Mouse (Mus musculus) Patski (cell line): ENCODE data around the gene Ect2l. TPM values are rescaled to one million over a fixed set of nuclear protein-coding genes. Genes with fewer than 3 reads are reported as not detected.
"Not testable (repeated sequence)": the region's sequence is repeated elsewhere in the genome, so short reads cannot be mapped to it uniquely, and the experiment has no call there.

Source experiments
- ATAC-seq: fragments of 100-300 bp; one replicate; pipeline ENCODE4 v1.8.0; 2021
- CTCF ChIA-PET: fragments of 350-600 bp; sonication (Branson Sonifier 250); formaldehyde crosslinking; loops from one replicate; lab custom pipeline; 2022; ENCODE audit warnings: inconsistent platforms; lab: Charles Lee
- POLR2A ChIA-PET: fragments of 350-600 bp; sonication (Branson Sonifier 250); formaldehyde crosslinking; loops from one replicate; lab custom pipeline; 2022; ENCODE audit warnings: antibody characterized with exemption, inconsistent platforms; lab: Charles Lee
- DNase-seq: peaks from one replicate; pipeline ENCODE4 v3.0.0-alpha.2; 2011; ENCODE audit warnings: low read depth, low spot score
- H3K27me3 ChIP-seq: fragments of 371-371 bp; one replicate; pipeline ENCODE4 v1.5.1; 2021
- CTCF ChIP-seq: fragments of 100-300 bp; IDR thresholded peaks from one replicate; pipeline ENCODE4 v1.5.1; 2021
- in situ Hi-C: fragments of 300-500 bp; cut with MboI; formaldehyde crosslinking; loops from 3 replicates; pipeline ENCODE4 v1.11.1; 2018; ENCODE audit warnings: low pct_unique_long_range_greater_than_20kb, mixed read lengths
- polyA plus RNA-seq: library from polyadenylated mRNA; unstranded; gene quantifications from one replicate; pipeline ENCODE4 v1.2.3, GENCODE M21; 2021

Ect2l gene
- polyA plus RNA-seq, 1 experiment from 2014 or later = not detected

DNA sequence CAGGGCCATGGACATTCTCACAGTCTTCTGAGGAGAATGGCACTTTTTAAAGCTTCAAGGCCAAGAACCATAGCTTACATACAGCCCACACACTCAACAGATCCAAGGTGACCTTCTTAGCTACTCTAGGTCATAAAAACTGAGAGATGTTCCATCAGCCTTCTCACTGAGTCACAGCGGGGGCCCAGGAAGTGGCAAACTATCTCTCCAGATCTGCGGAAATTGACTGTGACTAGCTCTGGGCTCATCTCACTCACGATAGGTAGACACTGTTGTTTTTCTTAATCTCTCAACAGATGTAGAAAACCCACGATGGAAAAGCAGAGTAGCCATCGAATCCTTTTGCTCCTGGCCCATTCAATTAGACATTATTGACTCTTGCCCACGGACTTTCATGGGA, 68.5 kb downstream of the Ect2l start:
- DNase-seq (no peak), ATAC-seq (no peak)
- in situ Hi-C loops = no loop called here
- no peak for TF ChIP-seq CTCF
- peaks cover 1% of the 10 kb centered on the region for H3K27me3 ChIP-seq
- CTCF ChIA-PET = interaction anchor here (1.1 to 1.7 kb wide), 2 partner anchors 11 to 17 kb away, joined by 4 to 5 read pairs; no protein-coding TSS in a partner anchor
- POLR2A ChIA-PET = no interaction called here

DNA sequence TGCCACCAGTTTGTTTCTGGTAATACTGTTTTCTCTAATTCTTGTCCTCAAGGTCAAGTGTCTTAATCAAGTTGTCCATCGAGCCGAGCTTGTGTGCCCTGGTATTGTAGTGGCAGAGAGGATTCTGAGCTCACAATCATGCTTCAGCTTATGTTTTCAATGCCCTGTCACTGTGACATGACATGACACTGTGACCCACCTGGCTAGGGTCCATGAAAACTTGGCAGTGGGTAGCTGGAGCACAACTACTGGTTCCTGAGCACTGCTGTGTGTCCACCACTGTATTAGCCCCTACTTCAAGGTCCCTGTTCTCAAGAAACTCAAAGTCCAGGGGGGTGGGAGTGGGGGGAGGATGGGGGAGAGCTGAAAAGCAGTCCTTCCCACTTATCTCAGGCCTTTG, 69.3 kb downstream of the Ect2l start:
- in situ Hi-C loops = no loop called here
- ATAC-seq (no peak), DNase-seq (no peak)
- CTCF ChIA-PET = interaction anchor here (1.1 to 1.7 kb wide), 3 partner anchors 11 to 16 kb away, joined by 4 to 5 read pairs (median 4); no protein-coding TSS in a partner anchor
- no peaks in the 10 kb centered on the region for H3K27me3 ChIP-seq
- no peak for TF ChIP-seq CTCF
- POLR2A ChIA-PET = no interaction called here

DNA sequence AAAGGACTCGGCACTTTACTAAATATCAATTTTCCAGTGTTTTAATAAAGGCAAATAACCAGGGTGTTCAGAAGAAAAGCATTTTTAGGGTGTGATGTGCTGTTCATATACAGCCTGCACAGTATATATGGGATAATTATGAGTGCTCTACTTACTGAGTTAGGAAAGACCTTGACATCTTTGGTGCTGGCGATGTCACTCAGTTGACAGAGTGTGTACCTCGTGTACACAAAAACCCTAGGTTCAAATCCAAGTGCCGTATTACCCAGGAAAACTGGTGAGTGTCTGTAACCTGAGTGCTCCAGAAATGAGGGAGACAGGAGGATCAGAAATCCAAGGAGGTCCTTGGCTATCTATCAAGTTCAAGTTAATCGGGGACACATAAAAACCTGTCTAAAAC, 71.1 kb downstream of the Ect2l start:
- no peak for DNase-seq
- TF ChIP-seq CTCF = no peak
- no peak for ATAC-seq
- POLR2A ChIA-PET = no interaction called here
- H3K27me3 ChIP-seq = no peaks in the 10 kb centered on the region
- CTCF ChIA-PET = no interaction called here
- in situ Hi-C loops = no loop called here

DNA sequence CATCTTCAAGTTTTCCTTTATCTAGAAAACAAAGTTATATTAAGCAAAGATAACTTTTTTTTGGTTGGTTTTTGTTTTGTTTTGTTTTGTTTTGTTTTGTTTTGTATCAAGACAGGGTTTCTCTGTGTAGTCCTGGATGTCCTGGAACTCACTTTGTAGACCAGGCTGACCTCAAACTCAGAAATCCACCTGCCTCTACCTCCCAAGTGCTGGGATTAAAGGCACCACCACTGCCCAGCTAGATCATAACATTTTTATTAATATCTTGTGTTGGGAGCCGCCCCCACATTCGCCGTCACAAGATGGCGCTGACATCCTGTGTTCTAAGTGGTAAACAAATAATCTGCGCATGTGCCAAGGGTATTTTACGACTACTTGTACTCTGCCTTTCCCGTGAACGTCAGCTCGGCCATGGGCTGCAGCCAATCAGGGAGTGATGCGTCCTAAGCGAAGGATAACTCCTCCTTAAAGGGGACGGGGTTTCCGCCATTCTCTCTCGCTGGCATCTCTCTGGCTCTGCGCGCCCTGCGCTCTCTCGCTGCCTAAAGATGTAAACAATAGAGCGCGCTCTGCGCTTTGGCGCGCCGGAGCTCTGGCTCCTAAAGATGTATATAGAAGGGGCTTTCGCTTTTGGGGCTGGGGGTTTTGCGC, 71.7 kb downstream of the Ect2l start:
- in situ Hi-C loops, POLR2A ChIA-PET, DNase-seq, H3K27me3 ChIP-seq, ATAC-seq: not testable (repeated sequence)
- CTCF ChIA-PET = interaction anchor here (1.1 kb wide), 1 partner anchor 20 kb away, joined by 3 read pairs; no protein-coding TSS in a partner anchor

DNA sequence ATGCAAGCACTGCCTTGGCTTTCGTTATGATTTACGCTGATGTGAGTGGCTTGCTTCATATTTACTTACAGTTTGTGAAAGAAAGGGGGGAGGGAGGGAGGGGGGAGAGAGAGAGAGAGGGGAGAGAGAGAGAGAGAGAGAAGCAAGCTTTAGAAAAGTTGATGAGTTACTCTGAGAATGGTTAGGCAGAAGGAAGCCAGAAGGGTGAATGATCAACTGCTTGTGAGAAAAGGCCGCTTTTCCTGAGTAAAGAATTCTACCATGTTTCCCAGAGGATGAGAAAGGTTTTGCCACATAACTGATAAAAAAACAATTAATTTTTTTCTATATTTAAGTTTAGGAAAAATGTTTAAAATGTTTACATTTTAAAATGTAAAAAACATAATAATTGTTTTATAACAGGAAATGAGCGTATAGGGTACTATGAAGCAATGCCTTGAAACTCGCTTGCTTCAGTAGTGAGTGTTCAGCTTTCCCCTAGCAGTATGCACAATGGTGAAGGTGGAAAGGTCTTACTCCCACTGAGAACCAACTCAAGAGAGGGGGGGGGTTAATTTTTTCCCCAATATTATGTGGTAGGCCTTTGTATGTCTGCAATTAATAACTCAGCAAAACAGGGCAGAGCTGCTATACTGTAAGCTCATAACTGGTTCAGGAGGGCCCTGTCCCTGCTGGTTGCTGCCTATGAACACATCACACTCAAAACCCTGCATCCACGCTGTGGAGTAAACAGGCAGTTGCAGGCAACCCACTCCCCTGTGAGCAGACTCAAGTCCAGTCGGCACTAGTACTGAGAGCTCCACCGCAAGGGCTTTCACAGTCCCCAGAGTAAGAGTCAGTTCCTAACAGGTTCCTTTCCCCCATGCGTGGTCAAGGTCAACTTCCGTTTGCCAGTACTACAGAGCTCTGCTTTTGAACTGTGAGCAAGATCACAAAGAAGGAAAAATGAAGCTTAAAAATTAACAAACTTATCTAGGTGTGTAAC, 78.7 kb downstream of the Ect2l start:
- DNase-seq (no peak), ATAC-seq (no peak)
- in situ Hi-C loops = no loop called here
- POLR2A ChIA-PET = interaction anchor here (0.6 kb wide), 1 partner anchor 42 kb away, joined by 3 read pairs; no protein-coding TSS in a partner anchor
- no peak for TF ChIP-seq CTCF
- CTCF ChIA-PET = interaction anchor here (1.1 to 2.0 kb wide), 5 partner anchors 10 to 43 kb away, joined by 3 to 5 read pairs (median 3); no protein-coding TSS in a partner anchor
- no peaks in the 10 kb centered on the region for H3K27me3 ChIP-seq

DNA sequence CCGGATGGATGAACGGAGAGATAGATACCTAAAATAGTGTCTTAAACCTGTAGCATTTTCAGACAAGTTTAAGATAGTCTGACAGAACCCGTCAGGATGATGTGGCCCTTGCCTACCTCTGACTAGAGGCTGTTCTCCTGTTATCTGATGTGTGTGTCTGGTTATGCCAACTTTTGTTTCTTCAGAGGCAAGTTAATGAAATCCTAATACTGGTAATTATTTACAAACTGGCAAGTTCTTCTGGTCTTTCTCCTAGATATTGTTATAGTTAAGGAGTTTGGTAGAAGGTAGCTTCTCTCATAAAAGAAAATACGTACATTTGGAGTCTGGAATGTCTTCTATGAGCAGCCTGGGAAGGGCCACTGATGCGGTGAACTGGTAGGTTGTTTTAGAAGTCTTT, 80.4 kb downstream of the Ect2l start:
- in situ Hi-C loops = no loop called here
- ChIA-PET CTCF (interaction anchor here (0.7 to 2.0 kb wide), 3 partner anchors 12 to 19 kb away, joined by 3 to 4 read pairs (median 4); no protein-coding TSS in a partner anchor), POLR2A (no interaction called here)
- ATAC-seq (no peak), DNase-seq (no peak)
- TF ChIP-seq CTCF = no peak
- H3K27me3 ChIP-seq = no peaks in the 10 kb centered on the region

DNA sequence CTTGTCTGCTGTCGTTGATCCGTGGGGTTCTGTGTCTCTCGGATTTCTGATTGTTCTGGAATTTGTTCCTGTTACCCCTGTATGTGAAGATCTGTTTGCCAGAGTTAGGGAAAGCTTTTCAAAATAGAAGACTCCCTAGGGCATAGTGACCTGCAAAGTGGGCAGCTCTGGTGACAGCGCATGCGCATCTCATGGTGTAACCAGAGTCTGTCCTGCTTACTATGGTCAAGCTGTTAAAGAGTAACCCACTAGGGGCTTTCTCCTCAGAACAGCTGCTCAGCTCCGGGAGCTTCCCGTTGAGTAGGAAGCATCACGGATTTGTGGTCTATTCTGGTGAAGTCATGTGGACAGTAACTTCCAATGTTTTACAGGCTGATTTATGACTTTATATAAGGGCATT, 92.4 kb downstream of the Ect2l start:
- CTCF ChIA-PET = no interaction called here
- TF ChIP-seq CTCF = no peak
- POLR2A ChIA-PET = no interaction called here
- no peaks in the 10 kb centered on the region for H3K27me3 ChIP-seq
- ATAC-seq (no peak), DNase-seq (no peak)
- in situ Hi-C loops = no loop called here

DNA sequence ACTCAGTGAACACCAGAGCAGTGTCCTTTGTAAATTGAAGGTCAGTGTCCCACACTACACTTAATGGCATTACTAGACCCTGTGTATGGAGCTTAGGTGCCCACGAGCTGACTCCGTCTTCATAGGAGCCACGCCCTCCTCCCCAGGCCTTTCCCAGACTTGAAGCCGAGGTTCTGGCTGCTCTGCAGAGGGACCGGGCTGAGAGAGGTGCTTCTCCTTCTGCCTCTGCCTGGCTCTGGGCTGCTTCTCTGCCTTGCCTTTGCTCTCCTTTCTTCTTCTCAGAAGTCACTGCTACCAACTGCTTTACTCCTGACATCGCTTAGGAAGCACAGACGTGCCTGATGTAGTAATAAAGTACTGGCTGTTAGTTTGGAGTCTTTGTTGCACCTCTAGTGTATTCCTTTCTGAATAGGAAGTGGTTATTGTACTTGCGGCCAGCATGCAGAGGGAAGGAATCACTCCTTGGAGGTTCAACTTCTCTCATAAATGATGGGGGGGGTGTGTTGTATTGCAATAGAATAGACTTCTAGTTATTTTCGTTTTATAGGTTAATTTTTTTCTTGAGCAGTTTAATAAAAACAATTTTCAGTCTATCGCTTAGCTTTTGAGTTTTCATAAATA, 97.1 kb downstream of the Ect2l start:
- no peaks in the 10 kb centered on the region for H3K27me3 ChIP-seq
- POLR2A ChIA-PET = no interaction called here
- ATAC-seq (no peak), DNase-seq (no peak)
- in situ Hi-C loops = no loop called here
- CTCF ChIA-PET = interaction anchor here (1.1 kb wide), 1 partner anchor 83 kb away, joined by 3 read pairs; no protein-coding TSS in a partner anchor
- TF ChIP-seq CTCF = no peak

DNA sequence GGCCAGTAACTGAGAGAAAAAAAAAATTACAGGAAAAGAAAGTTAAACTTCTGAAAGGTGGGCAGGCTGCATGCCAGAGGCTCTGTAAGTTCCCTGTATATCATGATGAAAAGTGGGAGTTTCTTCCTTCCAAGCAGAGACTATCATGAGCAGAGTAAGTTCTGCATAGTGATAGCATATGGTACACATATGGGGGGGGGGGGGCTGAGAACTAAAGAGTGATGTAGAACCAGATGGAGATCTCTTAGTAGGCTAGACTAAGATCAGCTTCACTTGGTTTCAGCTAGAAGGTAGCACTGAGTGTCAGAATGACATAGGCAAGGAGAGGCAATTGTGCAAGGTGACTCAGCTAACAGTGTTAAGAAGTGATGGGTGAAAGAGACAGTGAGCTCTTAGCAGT, 99.8 kb downstream of the Ect2l start:
- CTCF ChIA-PET = interaction anchor here (1.3 kb wide), 1 partner anchor 19 kb away, joined by 4 read pairs; no protein-coding TSS in a partner anchor
- ATAC-seq (no peak), DNase-seq (no peak)
- in situ Hi-C loops = no loop called here
- no peaks in the 10 kb centered on the region for H3K27me3 ChIP-seq
- POLR2A ChIA-PET = no interaction called here
- no peak for TF ChIP-seq CTCF

DNA sequence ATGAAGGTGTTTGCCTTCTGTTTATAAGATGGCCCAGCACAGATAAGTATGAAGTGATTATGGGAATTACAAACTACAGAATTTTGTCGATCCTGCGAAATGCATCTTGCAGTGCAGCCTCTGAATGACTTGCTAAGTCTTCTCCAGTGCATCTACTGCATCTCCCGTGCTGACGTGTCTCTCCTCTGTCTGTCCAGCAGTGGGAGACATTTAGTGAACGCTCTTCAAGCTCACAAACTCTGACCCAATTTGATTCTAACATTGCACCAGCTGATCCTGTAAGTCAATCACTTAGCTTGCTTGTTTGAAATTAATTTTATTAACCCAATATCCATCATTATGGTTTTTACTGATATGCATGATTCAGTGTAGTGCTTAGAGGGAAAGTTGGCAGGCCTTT, 103.2 kb downstream of the Ect2l start:
- CTCF ChIA-PET = interaction anchor here (1.3 kb wide), 2 partner anchors 13 to 17 kb away, joined by 3 read pairs; no protein-coding TSS in a partner anchor
- ATAC-seq = no peak
- no peaks in the 10 kb centered on the region for H3K27me3 ChIP-seq

More for the DNA sequence above, 103.2 kb downstream of the Ect2l start:
- TF ChIP-seq CTCF = peak; percentile 47
- no peak for DNase-seq
- in situ Hi-C loops = no loop called here
- POLR2A ChIA-PET = no interaction called here
